Mouse (Mus musculus) right cerebral cortex, postnatal 36 days (tissue): Measurements from ENCODE around the gene Rbm8a.
"Not testable (repeated sequence)": the region's sequence is repeated elsewhere in the genome, so short reads cannot be mapped to it uniquely, and the experiment has no call there.

Experiments
- DNase-seq, 2 experiments: peaks; one replicate each; pipeline ENCODE4 v3.0.0; 2022; ENCODE audit warnings: low spot score in 2 of 2, mixed read lengths in 1 of 2

Gene Rbm8a

GRCm38 (mm10) chr3:96603311-96603710, 26.4 kb upstream of the Rbm8a start:
- DNase-seq = no peak

GRCm38 (mm10) chr3:96606007-96606406, 23.7 kb upstream of the Rbm8a start:
- DNase-seq = not testable (repeated sequence)

GRCm38 (mm10) chr3:96606618-96607017, 23.1 kb upstream of the Rbm8a start:
- DNase-seq = no peak

GRCm38 (mm10) chr3:96617941-96618340, 11.8 kb upstream of the Rbm8a start:
- DNase-seq = no peak

GRCm38 (mm10) chr3:96623201-96623600, 6.5 kb upstream of the Rbm8a start:
- DNase-seq = no peak

- DNase-seq = no peak
These were observed 2.3 kb downstream of the Rbm8a start for GRCm38 (mm10) chr3:96632058-96632457.

GRCm38 (mm10) chr3:96634015-96634414, 4.3 kb downstream of the Rbm8a start:
- no peak for DNase-seq

GRCm38 (mm10) chr3:96634928-96635879, 5.5 kb downstream of the Rbm8a start, which contains the start of the genes Pex11b and Gm42957:
Gene Pex11b, plus strand, starts transcription at chr3:96635376.
Gene Gm42957, plus strand, starts transcription at chr3:96635474.
- DNase-seq = peak; percentile 85 to 88

GRCm38 (mm10) chr3:96635906-96636305, 6.2 kb downstream of the Rbm8a start:
- no peak for DNase-seq

GRCm38 (mm10) chr3:96636448-96636847, 6.7 kb downstream of the Rbm8a start:
- DNase-seq = no peak

GRCm38 (mm10) chr3:96639219-96639618, 9.5 kb downstream of the Rbm8a start:
- peak in 1 of 2 experiments; percentile 27 for DNase-seq

- DNase-seq = no peak
These were observed 15.4 kb downstream of the Rbm8a start, which contains the start of gene Itga10 for GRCm38 (mm10) chr3:96645018-96645649. Gene Itga10, plus strand, starts transcription at chr3:96645584.

- no peak for DNase-seq
These were observed 17.6 kb downstream of the Rbm8a start for GRCm38 (mm10) chr3:96647365-96647764.

GRCm38 (mm10) chr3:96660901-96661300, 31.2 kb downstream of the Rbm8a start:
- no peak for DNase-seq

- DNase-seq = no peak
These were observed 33.1 kb downstream of the Rbm8a start for GRCm38 (mm10) chr3:96662731-96663316.

GRCm38 (mm10) chr3:96663432-96664239, 33.9 kb downstream of the Rbm8a start:
- DNase-seq = peak; percentile 75 to 81

- DNase-seq = not testable (repeated sequence)
These were observed 36.1 kb downstream of the Rbm8a start for GRCm38 (mm10) chr3:96665732-96666363.

- DNase-seq = no peak
These were observed 37.2 kb downstream of the Rbm8a start for GRCm38 (mm10) chr3:96666916-96667315.

- DNase-seq = no peak
These were observed 37.6 kb downstream of the Rbm8a start for GRCm38 (mm10) chr3:96667316-96667715.

- DNase-seq = no peak
These were observed 38.8 kb downstream of the Rbm8a start for GRCm38 (mm10) chr3:96668424-96669067.
